Mouse (Mus musculus) kidney, embryonic 16.5 days (tissue): ENCODE results near the gene Hyal2. TPM values are rescaled to one million over a fixed set of nuclear protein-coding genes. Genes with fewer than 3 reads are reported as not detected.
"Not testable (repeated sequence)": the region's sequence is repeated elsewhere in the genome, so short reads cannot be mapped to it uniquely, and the experiment has no call there.

Experiments used
- ATAC-seq: fragments of 200-750 bp; cut with Nextera tagmentation; 2 replicates; pipeline ENCODE4 v1.8.0; 2017; ENCODE audit warnings: moderate TSS enrichment; ENCODE audit not compliant: low FRiP score, low TSS enrichment
- H3K27ac ChIP-seq: fragments of 300-500 bp; sonication (generic); 2 replicates; pipeline ENCODE4 v1.5.1; 2014; ENCODE audit warnings: low read length
- H3K27me3 ChIP-seq: fragments of 300-500 bp; sonication (generic); 2 replicates; pipeline ENCODE4 v1.6.1; 2014; ENCODE audit warnings: low read length, control low read depth, mixed read lengths; ENCODE audit not compliant: insufficient read depth
- H3K36me3 ChIP-seq: fragments of 300-500 bp; sonication (generic); 2 replicates; pipeline ENCODE4 v1.6.1; 2014; ENCODE audit warnings: low read length, control low read depth, mixed read lengths; ENCODE audit not compliant: insufficient read depth
- H3K4me1 ChIP-seq: fragments of 300-500 bp; sonication (generic); 2 replicates; pipeline ENCODE4 v1.6.1; 2014; ENCODE audit warnings: low read length, control low read depth, mixed read lengths; ENCODE audit not compliant: insufficient read depth
- H3K4me2 ChIP-seq: fragments of 300-500 bp; sonication (generic); replicated peaks from 2 replicates; pipeline ENCODE4 v1.6.1; 2014; ENCODE audit warnings: low read depth, low read length
- H3K4me3 ChIP-seq: fragments of 300-500 bp; sonication (generic); 2 replicates; pipeline ENCODE4 v1.5.1; 2014; ENCODE audit warnings: mild to moderate bottlenecking, low read length
- H3K9ac ChIP-seq: fragments of 300-500 bp; sonication (generic); replicated peaks from 2 replicates; pipeline ENCODE4 v1.6.1; 2014; ENCODE audit warnings: low read length
- H3K9me3 ChIP-seq: fragments of 300-500 bp; sonication (generic); 2 replicates; pipeline ENCODE4 v1.6.1; 2016; ENCODE audit warnings: low read length, control low read depth
- WGBS: fragments of 180-500 bp; shearing (Covaris S2); extraction: QIAGEN DNeasy Blood & Tissue Kit; methylation state at CpG from one replicate; pipeline ENCODE4 v1.1.7; 2014; 5-methylcytosine and 5-hydroxymethylcytosine counted together
- polyA plus RNA-seq: library from polyadenylated mRNA; unstranded; fragments of >200 nt; fragmentation: Nextera tagmentation; extraction: Ambion mirVana; gene quantifications from 2 replicates; pipeline ENCODE4 v1.2.1, GENCODE M21; 2015

The Hyal2 gene
- polyA plus RNA-seq, 1 experiment from 2014 or later, result 132 TPM

DNA sequence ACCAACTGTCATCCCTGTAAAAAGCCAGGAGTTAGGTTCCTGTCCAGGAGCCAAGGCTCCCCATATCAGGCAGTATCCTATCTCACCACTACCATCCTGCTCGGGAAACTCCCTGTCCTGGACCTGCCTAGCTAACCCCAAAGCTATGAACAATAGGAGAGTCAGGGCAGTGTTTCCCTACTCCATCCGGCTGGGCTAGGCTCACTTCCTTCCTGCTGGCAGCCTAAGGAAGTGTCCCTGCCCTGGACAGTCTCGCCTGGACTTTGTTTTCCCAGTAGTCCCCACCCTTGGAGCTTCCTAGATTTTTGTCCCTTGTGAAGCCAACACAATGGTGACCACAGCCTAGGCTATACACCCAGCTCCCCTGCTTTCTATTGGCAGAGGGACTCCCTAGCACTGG, 890 bp upstream of the Hyal2 start:
- peak overlapping the region; percentile 58 for H3K4me2 ChIP-seq
- WGBS, result 65% methylated on average over 3 of the region's 3 CpGs
- no peak overlapping the region for H3K4me3 ChIP-seq
- peak overlapping the region; percentile 29; the same call in 1 of the 2 replicates for H3K9ac ChIP-seq
- peak; percentile 32 for ATAC-seq
- H3K36me3 ChIP-seq, result peaks cover 27% of the 10 kb centered on the region
- H3K27ac ChIP-seq, result peak overlapping the region; percentile 96
- peaks cover 58% of the 10 kb centered on the region for H3K4me1 ChIP-seq
- H3K27me3 ChIP-seq, result no peaks in the 10 kb centered on the region
- no peaks in the 10 kb centered on the region for H3K9me3 ChIP-seq

DNA sequence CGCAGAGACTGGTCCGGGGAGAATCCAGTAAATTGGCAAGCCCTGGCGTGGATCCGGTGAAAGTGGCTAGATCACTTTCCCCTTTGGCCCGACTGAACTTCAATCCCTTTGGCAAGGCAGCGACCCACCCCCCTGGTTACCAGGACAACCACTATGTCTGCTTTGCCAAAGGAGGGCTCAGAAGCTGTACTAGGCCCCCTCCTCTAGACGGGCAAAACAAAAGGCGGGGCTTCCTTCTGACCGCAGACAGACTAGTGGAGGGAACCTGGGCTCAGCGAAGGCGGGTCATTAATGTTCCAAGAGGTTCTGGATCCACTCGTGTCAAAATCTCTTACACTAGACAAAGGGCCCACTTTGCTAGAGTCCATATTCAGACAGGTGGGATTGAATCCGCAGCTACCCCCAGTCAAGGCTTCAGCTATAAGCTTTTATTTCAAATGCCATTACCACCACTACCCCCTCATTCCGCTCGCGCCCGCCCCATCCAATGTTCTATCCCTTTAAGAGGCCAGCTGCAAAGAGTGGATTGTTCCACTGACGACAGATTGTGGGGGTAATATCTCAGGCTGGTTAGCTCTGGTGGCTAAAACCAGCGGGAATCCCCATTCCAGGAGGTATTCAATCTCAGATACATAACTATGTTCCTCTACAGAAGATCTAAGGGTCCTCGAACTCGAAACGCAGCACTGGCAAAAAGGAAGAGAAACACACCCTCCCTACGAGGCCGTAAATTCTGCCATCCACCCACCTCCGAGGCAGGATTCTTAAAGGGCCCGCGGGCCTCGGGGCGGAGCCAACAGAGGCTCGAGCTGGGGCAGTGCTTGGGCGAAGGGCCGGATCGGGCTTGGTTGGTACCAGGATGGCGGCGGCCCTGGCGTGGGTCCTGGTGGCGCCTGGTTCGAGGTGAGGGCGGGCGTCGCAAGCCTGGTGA, 851 bp downstream of the Hyal2 start:
- H3K27me3 ChIP-seq, result no peaks in the 10 kb centered on the region
- H3K4me1 ChIP-seq, result peaks cover 52% of the 10 kb centered on the region
- H3K4me3 ChIP-seq, result peak overlapping the region; percentile 87
- peak overlapping the region; percentile 85 for H3K9ac ChIP-seq
- under 1% methylated on average over 41 of the region's 41 CpGs for WGBS
- H3K27ac ChIP-seq, result peak overlapping the region; percentile 96
- peaks cover 39% of the 10 kb centered on the region for H3K36me3 ChIP-seq
- no peaks in the 10 kb centered on the region for H3K9me3 ChIP-seq
- ATAC-seq, result peak; percentile 80
- peak overlapping the region; percentile 58 for H3K4me2 ChIP-seq

DNA sequence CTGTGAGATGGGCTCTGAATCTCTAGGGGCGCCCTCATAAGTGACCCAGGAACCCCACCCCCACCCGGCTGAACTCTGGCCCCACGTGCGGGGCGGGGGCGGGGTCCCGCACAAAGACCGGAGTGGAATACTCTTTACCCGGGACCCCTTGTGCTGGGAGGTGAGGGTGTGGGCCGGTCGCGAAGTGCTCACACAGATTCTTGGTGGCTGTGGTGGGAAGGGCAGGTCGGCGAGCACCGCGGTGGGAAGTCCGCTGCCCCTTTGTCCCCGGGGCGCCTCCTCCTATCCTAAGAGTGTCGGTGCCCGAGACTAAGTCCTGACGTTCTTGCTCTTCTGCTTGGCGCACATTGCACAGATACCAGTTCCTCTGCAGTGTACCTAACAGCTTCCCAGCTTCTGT, 1.5 kb downstream of the Hyal2 start:
- peak overlapping the region; percentile 87 for H3K4me3 ChIP-seq
- H3K9ac ChIP-seq, result peak overlapping the region; percentile 85
- H3K4me1 ChIP-seq, result peaks cover 45% of the 10 kb centered on the region
- no peaks in the 10 kb centered on the region for H3K9me3 ChIP-seq
- WGBS, result 1% methylated on average over 23 of the region's 23 CpGs
- peaks cover 43% of the 10 kb centered on the region for H3K36me3 ChIP-seq
- ATAC-seq, result no peak; the same call in none of the 2 replicates
- peak overlapping the region; percentile 58 for H3K4me2 ChIP-seq
- H3K27ac ChIP-seq, result peak overlapping the region; percentile 96
- no peaks in the 10 kb centered on the region for H3K27me3 ChIP-seq

DNA sequence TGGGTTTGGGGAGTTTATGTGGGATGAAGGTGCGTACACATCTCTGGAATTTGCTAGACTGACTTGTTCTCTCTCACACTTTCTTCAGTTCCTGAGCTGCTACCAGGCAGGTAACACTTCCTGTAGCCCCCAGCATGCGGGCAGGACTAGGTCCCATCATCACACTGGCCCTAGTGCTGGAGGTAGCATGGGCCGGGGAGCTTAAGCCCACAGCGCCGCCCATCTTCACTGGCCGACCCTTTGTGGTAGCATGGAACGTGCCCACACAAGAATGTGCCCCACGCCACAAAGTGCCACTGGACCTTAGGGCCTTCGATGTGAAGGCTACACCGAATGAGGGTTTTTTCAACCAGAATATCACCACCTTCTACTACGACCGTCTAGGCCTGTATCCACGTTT, 2.3 kb downstream of the Hyal2 start:
- H3K27me3 ChIP-seq, result no peaks in the 10 kb centered on the region
- peaks cover 39% of the 10 kb centered on the region for H3K4me1 ChIP-seq
- peak overlapping the region; percentile 87 for H3K4me3 ChIP-seq
- peak overlapping the region; percentile 96; the same call in 1 of the 2 replicates for H3K27ac ChIP-seq
- peaks cover 43% of the 10 kb centered on the region for H3K36me3 ChIP-seq
- H3K4me2 ChIP-seq, result peak overlapping the region; percentile 58
- peak overlapping the region; percentile 85 for H3K9ac ChIP-seq
- ATAC-seq, result no peak
- no peaks in the 10 kb centered on the region for H3K9me3 ChIP-seq
- WGBS, result 34% methylated on average over 13 of the region's 13 CpGs

DNA sequence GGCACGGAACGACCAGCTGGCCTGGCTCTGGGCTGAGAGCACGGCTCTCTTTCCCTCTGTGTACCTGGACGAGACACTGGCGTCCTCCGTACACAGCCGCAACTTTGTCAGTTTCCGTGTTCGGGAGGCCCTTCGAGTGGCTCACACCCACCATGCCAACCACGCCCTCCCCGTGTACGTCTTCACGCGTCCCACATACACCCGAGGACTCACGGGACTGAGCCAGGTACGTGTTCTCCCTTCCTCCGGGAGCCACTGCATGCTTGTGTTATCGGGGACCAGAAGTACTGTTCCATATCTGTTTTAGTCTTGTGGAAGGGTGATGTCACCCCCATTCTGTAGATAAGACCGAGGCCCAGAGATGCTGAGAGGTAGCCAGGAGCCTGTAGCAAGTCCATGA, 3.1 kb downstream of the Hyal2 start:
- Histone ChIP-seq H3K9me3 (no peaks in the 10 kb centered on the region), H3K36me3 (peaks cover 42% of the 10 kb centered on the region), H3K27ac (no peak overlapping the region), H3K4me2 (peak overlapping the region; percentile 58), H3K27me3 (no peaks in the 10 kb centered on the region), H3K9ac (peak overlapping the region; percentile 85), H3K4me1 (peaks cover 43% of the 10 kb centered on the region), H3K4me3 (peak overlapping the region; percentile 87)
- no peak for ATAC-seq
- 89% methylated on average over 21 of the region's 21 CpGs for WGBS

DNA sequence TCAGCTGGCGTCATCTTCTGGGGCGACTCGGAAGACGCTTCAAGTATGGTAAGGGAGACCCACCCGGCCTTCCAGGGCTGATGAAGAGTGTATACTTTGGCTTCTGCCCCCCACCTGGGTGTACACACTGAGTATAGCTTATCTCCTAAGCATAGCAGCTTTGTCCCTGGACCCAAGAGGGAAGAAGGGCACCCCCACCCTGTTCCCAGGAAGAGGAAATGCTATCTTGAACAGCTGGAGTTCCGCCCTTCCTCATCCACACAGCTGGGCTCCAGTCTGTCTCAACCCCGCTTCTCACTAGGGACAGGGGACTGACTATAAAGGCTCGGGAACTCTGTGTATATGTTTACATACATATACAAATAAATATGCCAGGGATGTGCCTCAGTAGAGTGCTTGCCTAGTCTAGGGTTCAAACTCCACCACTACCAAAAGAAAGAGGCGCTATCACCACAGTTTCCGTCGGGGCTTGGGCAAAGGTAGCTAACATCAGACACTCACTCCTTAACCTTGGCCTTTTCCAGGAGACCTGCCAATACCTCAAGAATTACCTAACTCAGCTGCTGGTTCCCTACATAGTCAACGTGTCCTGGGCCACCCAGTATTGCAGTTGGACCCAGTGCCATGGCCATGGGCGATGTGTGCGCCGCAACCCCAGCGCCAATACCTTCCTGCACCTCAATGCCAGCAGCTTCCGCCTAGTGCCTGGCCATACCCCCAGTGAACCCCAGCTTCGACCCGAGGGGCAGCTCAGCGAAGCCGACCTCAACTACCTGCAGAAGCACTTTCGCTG, 4.0 kb downstream of the Hyal2 start:
- Histone ChIP-seq H3K9me3 (no peaks in the 10 kb centered on the region), H3K4me2 (peak overlapping the region; percentile 58), H3K27me3 (no peaks in the 10 kb centered on the region), H3K27ac (no peak overlapping the region), H3K36me3 (peaks cover 42% of the 10 kb centered on the region), H3K9ac (no peak overlapping the region), H3K4me1 (peaks cover 47% of the 10 kb centered on the region), H3K4me3 (0 out of 2 replicates have a peak overlapping the region, but pooled peaks have one; percentile 2)
- 90% methylated on average over 22 of the region's 22 CpGs for WGBS
- ATAC-seq, result no peak

DNA sequence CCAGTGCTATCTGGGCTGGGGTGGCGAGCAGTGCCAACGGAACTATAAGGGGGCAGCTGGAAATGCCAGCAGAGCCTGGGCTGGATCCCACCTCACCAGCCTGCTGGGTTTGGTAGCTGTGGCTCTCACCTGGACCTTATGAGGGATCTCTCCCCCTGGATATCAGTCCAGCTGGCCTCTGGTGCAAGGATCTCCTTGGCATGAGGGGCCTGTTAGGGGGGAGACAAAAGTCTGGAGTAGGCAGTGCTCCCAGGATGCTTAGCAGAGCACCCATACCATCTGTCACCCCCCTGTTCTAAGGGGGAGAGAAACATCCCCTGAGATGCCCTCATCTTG, 4.5 kb downstream of the Hyal2 start:
- Histone ChIP-seq H3K4me3 (no peak overlapping the region), H3K4me2 (no peak overlapping the region), H3K36me3 (peaks cover 42% of the 10 kb centered on the region), H3K27ac (no peak overlapping the region), H3K27me3 (no peaks in the 10 kb centered on the region), H3K9ac (no peak overlapping the region), H3K9me3 (no peaks in the 10 kb centered on the region), H3K4me1 (peaks cover 47% of the 10 kb centered on the region)
- ATAC-seq, result no peak
- WGBS, result 96% methylated on average over 2 of the region's 2 CpGs

DNA sequence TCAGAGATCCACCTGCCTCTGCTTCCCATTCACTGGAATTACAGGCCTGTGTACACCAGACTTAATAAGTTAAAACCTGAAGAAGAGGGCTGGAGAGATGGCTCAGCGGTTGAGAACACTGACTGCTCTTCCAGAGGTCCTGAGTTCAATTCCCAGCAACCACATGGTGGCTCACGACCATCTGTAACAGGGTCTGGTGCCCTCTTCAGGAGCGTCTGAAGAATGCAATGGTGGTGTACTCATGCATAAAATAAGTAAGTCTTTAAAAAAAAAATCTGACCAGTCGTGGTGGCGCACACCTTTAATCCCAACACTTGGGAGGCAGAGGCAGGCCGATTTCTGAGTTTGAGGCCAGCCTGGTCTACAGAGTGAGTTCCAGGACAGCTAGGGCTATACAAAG, 6.0 kb downstream of the Hyal2 start:
- not testable (repeated sequence) for H3K4me2 ChIP-seq, H3K9me3 ChIP-seq, H3K4me3 ChIP-seq, H3K27me3 ChIP-seq, H3K9ac ChIP-seq, ATAC-seq, H3K27ac ChIP-seq
- WGBS, result 92% methylated on average over 6 of the region's 6 CpGs
- Histone ChIP-seq H3K36me3 (peaks cover 42% of the 10 kb centered on the region), H3K4me1 (peaks cover 44% of the 10 kb centered on the region)

DNA sequence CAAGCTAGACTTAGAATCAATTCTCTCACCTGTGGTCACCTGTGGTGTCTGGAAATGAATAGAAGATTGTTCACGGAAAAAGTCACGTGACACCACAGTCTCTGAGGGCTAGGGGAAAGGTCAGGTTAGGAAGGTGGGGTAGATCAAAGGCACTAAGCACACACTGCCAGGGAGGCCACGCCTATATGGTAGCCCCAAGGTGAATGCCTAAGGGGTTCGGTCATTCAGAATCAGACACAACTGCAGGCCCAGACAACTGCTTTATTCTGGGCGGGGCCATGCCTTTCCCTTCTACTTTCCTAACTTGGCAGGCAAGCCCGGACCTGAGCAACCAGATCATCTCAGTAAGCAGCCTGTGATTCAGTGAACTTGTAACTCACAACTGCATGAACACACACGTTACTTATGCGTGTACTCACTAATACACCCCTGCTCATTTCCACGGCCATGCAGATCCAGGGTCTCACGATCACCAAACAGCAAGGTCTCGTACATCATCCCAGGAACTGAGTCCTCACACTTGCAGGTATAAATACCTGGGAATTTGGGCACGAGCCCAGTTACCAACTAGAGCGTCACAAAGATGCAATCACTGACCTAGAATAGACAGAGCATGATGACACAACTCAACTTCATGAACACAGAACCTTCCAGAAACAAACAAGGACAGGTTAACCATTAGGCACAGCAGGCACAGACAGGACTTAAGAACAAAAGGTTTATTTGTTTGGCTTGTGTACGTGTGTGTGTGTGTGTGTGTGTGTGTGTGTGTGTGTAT, 8.0 kb downstream of the Hyal2 start:
- Histone ChIP-seq H3K4me3 (no peak overlapping the region), H3K9ac (no peak overlapping the region), H3K36me3 (peaks cover 37% of the 10 kb centered on the region), H3K9me3 (no peaks in the 10 kb centered on the region), H3K4me2 (no peak overlapping the region), H3K27ac (peak overlapping the region; percentile 57), H3K4me1 (peaks cover 44% of the 10 kb centered on the region), H3K27me3 (no peaks in the 10 kb centered on the region)
- ATAC-seq, result no peak
- 81% methylated on average over 14 of the region's 14 CpGs for WGBS
